Mouse (Mus musculus) ovary, postnatal 36 days (tissue): ENCODE data around the gene Rtca.

Source experiments
- DNase-seq: peaks from one replicate; pipeline ENCODE4 v3.0.0; 2022; ENCODE audit warnings: low spot score, mixed read lengths

Rtca gene

GRCm38 (mm10) chr3:116476686-116477298, 31.2 kb downstream of the Rtca start:
- no peak for DNase-seq

GRCm38 (mm10) chr3:116474602-116475001, 33.4 kb downstream of the Rtca start:
- no peak for DNase-seq

DNA sequence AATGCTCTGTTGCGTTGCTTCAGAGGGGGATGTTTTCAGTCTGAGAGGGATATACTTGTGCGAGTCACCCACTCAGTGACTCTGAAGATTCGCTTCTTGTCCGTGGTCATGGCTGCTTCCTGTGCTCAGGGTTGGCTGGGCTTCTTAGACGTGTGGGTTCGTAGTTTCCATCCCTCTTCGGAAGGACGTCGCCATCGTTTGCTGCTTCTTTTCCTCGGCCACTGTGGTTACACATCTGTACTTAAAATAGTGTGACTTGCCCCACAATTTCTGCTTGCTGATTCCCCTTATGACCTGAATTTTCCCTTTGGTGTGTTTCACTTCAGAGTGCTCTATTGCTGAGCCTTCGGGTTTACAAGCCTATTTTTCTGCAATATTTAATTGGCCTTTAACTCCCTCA, 42.3 kb downstream of the Rtca start:
- no peak for DNase-seq

DNA sequence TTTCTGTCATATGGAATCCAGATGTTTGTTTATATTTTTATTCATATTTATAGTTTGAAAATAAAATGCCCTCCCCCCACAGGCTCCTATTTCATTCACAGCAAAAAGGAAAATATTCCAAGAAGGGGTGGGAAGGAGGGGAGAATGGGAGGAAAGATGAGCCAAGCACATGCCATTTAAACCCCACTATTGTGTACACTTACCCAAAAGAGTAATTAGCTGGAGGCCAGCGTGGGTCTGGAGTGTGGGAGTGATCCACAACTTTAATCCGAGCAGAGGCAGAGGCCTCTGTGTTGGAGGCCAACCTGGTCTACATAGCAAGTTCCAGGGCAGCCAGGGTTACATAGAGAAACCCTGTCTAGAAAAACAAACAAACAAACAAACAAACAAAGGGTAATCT, 43.7 kb downstream of the Rtca start:
- DNase-seq, result no peak

GRCm38 (mm10) chr3:116461053-116461452, 47.0 kb downstream of the Rtca start:
- no peak for DNase-seq

DNA sequence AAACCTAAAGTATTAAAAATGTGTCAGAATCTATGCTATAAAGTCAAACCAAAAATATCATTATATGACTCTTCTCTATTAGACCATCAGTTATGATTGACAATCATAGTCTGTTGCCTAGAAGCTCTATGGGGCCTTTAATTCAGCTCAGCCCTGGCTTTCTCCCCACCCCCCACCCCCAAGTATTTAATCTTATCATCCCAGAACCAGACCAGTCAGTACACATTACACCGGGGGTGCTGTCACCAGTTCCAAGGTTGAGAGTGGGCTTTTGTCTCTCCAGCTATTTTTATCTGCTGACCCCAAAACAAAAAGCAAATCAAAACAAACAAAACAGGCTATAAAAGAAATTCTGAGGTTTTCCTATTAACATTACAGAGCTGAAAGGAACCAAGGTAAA, 53.5 kb downstream of the Rtca start:
- no peak for DNase-seq

GRCm38 (mm10) chr3:116450741-116451140, 57.3 kb downstream of the Rtca start:
- no peak for DNase-seq

- DNase-seq, result no peak
Measured at GRCm38 (mm10) chr3:116444327-116444726, 63.7 kb downstream of the Rtca start.

GRCm38 (mm10) chr3:116442788-116443187, 65.2 kb downstream of the Rtca start:
- no peak for DNase-seq

DNA sequence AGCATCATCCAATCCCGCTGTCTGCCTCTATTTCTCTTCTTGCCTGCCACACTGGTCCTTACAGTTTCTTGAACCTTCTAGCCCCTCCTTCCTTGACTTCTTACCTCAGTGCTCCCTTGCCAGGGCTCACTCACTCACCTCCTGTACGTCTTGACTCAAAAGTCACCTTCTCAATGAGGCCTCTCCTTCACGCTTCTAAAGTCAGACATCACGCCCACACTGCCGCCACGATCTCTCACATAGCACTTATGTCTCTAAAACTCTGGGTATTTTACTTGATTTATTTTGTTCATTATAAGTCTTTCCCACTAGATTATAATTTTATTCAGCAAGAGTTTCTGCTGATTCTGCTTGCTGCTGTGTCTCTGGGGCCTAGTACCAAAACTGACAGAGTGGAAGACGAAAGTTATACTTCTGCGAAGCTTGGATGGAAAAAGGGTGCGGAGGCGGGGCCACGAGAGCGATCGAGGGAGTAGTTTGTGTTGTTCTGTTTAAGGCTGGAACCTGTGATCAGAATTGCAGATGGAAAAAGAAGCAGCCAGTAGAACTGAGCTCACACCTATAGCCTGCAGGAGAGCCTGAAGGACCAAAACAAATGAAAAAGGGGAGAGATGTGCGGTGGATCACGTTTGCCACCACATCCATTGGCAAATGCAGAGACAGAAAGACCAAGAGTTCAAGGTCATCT, 66.3 kb downstream of the Rtca start:
- no peak for DNase-seq

DNA sequence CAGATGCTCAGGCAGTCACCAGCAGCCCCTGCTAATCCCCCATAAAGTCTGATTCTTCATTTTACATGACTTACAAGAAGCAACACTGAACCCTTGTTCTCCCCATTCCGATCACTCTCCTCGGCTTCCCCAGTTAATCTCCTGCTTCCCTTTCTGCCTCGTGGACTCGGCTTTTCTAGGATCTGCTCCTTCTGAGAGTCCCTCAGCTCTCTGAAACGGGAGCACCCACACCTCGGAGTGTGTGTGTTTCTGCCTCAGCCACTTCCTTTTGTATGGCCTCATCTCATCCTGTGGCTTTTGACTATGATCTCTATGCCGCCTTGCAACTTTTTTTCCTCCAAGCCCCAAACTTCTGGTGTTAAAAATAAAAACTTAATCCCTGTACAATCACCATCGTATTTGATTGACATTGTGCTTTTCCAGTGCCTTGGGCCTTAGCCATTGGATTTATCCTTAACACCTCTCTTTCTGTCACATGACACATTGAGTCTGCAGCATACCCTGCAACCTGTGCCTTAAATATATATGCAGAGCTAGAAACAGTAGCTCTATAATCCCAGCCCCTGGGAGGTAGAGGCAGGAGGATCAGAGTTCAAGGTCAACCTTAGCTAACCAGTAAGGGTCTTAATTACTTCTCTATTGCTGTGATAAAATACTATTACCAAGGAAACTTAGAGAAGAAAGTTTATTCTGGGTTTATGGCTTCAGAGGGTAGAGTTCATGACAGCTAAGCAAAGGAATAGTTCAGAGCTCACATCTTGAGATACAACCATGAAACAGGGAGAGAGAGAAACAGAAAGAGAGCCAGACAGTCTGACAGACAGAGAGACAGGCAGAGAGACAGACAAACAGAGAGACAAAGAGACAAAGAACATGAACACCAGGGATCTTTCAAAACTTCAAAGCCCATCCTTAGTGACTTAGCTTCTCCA, 67.7 kb downstream of the Rtca start:
- DNase-seq, result no peak
